Mouse (Mus musculus): ENCODE results near the gene Coq9. TPM values are rescaled to one million over a fixed set of nuclear protein-coding genes. Genes with fewer than 3 reads are reported as not detected.

Coq9 gene
- 41.9 and 42.7 TPM in 2 replicates for polyA plus RNA-seq (2015; fragmentation: Nextera tagmentation; extraction: Ambion mirVana)

DNA sequence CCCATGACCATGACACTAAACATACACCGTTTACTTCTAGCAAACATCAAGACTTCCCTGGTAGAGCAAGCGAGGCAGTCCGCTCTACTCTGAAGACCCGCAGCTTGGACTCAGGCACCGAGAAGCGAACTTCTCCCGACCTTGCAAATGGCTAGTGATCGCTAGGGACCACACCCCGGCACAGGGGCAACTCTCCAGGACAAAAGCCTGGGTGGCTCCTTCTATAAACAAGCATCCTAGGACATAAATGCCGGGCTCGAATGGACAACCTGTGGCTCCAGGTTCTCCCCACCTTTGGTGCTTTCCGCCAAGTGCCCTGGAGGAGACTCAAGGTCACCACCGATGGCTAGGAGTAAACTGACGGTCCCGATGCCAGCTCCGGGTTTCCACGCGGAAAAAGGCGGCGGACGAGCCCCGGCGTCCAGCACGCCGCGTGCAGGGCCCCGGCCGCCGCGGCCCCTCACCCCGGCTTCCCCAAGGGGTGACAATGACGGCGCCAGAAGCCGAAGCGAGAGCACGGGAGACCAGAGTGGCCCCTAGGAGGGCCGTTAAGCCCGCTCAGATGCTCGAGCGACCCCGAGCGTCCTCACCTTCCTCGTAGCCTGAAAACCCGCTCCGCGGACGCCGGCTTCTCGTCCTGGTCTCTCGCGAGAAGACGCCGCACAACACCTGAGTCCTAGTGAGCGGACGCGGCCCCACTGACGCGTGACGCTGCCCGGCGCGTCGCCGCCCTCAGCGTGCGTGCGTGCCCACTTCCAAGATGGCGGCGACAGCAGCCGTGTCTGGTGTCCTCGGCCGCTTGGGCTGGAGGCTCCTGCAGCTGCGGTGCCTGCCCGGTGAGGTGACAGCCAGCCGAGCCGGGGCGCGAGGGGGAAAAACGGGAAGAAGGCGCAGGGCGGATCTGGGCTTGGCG is at the start of gene Coq9, which contains the start of gene Ciapin1:
Coq9 (plus strand) TSS at position 660 of the 913 bp plus-strand sequence.
Ciapin1 (minus strand) TSS at position 697 of the 913 bp plus-strand sequence.

DNA sequence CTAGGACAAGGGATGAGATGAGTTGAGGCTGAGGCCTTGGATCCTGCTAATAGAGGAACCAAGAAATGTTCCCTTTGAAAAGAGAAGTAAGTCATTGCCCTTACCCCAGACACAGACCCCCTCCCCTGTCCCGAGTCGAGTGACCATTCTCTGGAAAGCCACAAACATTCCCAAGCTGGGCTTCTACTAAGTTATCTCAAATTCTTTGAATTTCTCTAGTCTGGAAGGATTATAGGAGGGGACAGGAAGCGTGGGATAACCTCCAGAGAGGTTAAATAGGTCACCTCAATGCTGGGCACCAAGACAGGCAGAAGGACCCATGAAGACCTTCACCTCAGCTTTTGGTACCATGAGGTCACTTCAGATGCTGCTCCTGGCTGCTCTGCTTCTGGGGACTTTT is 28.0 kb upstream of the Coq9 start, which contains the start of gene Ccl17:
Ccl17 (plus strand) TSS at position 301 of the 400 bp plus-strand sequence.

DNA sequence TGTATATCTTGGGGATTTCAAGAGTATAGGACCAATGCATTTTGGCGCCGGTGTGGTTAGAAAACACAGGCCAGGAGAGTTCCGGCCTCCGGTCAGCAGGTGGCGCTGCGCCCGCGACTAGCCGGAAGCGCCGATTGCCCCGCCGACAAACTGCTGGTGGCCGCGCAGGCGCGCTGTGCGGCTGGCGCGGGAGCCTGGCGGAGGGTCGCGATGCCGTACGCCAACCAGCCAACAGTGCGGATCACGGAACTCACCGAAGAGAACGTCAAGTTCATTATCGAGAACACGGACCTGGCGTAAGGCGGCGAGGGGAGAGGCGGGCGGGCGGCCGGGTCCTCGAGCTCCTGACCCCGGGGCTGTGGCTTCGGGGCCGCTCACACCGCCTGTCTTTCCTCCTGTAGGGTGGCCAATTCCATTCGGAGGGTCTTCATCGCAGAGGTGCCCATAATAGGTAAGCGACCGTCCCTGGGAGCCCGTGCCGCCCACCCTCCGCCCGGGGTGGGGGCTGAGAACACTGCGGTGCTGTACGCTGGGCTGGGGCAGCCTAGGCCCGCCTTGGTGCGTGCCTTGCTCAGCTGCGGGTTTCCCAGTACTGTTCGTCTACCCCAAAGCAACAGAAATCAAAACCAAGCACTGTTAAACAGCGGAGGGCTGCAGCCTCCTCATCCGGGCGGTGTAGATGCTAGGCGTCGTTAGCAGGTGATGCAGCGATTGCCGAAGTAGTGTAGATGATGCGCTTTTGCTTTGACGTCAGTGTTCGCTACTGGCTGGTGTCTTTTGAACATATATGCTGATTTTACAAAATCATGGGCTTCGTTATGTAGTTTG is 19.4 kb downstream of the Coq9 start, which contains the start of gene Polr2c:
Polr2c (plus strand) TSS at position 105 of the 828 bp plus-strand sequence.

DNA sequence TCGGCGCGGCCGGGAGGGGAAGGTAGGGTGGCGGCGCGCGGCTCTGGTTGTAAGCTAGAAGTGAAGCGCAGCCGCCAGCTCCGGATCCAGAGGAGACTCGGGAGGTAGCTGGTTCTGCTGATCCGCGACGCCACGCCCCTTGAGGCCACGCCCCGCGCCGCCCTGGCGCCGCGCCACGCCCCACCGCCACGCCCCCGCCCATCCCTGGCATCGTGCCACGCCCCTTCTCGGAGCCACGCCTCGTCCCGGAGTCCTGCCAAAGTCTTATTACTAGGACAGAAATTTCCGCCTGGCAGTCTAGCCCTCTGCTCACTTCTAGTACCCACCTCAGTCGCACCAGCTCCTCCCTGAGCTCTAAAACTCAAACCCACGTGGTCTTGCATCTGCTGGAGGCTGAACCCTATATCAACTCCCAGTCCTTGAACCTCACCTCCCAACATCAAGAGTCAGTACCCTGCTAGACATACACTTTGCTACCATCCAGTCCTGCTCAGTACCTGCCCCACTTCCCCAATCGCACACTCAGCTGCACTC is 38.1 kb downstream of the Coq9 start, which contains the start of gene Dok4:
Dok4 (minus strand) TSS at position 134 of the 534 bp plus-strand sequence.

Other genes starting within 250 kb of the Coq9 start
- gene Rspry1, start 236.4 kb upstream of the Coq9 start, polyA plus RNA-seq (2015; fragmentation: Nextera tagmentation; extraction: Ambion mirVana), result 20.9 and 23.0 TPM in 2 replicates
- gene Fam192a, start 236.3 kb upstream of the Coq9 start, polyA plus RNA-seq (2015; fragmentation: Nextera tagmentation; extraction: Ambion mirVana), result 44.7 and 46.2 TPM in 2 replicates
- gene Arl2bp, start 171.7 kb upstream of the Coq9 start, polyA plus RNA-seq (2015; fragmentation: Nextera tagmentation; extraction: Ambion mirVana), result 63.1 and 63.7 TPM in 2 replicates
- gene Pllp, start 142.0 kb upstream of the Coq9 start, polyA plus RNA-seq (2015; fragmentation: Nextera tagmentation; extraction: Ambion mirVana), result 0.13 and 0.18 TPM in 2 replicates
- 0.28 and 0.57 TPM in 2 replicates for gene Ccl22, start 92.7 kb upstream of the Coq9 start, polyA plus RNA-seq (2015; fragmentation: Nextera tagmentation; extraction: Ambion mirVana)
- gene Cx3cl1, start 66.3 kb upstream of the Coq9 start, polyA plus RNA-seq (2015; fragmentation: Nextera tagmentation; extraction: Ambion mirVana), result 0.55 and 0.69 TPM in 2 replicates
- gene Ccl17, start 27.9 kb upstream of the Coq9 start, polyA plus RNA-seq (2015; fragmentation: Nextera tagmentation; extraction: Ambion mirVana), result 0.74 and 1.0 TPM in 2 replicates
- 72.3 and 74.2 TPM in 2 replicates for gene Ciapin1, start within 50 bp of the Coq9 start, polyA plus RNA-seq (2015; fragmentation: Nextera tagmentation; extraction: Ambion mirVana)
- gene Polr2c, start 19.1 kb downstream of the Coq9 start, polyA plus RNA-seq (2015; fragmentation: Nextera tagmentation; extraction: Ambion mirVana), result 91.9 and 94.6 TPM in 2 replicates
- gene Dok4, start 38.0 kb downstream of the Coq9 start, polyA plus RNA-seq (2015; fragmentation: Nextera tagmentation; extraction: Ambion mirVana), result 7.4 and 9.2 TPM in 2 replicates
- gene Ccdc102a, start 79.8 kb downstream of the Coq9 start, polyA plus RNA-seq (2015; fragmentation: Nextera tagmentation; extraction: Ambion mirVana), result 5.9 and 8.1 TPM in 2 replicates
- gene Adgrg5, start 85.4 kb downstream of the Coq9 start, polyA plus RNA-seq (2015; fragmentation: Nextera tagmentation; extraction: Ambion mirVana), result 0.53 and 0.80 TPM in 2 replicates
- gene Adgrg1, start 136.4 kb downstream of the Coq9 start, polyA plus RNA-seq (2015; fragmentation: Nextera tagmentation; extraction: Ambion mirVana), result 37.9 and 40.2 TPM in 2 replicates
- 12.8 and 17.1 TPM in 2 replicates for gene Adgrg3, start 179.4 kb downstream of the Coq9 start, polyA plus RNA-seq (2015; fragmentation: Nextera tagmentation; extraction: Ambion mirVana)
- 0.35 and 0.65 TPM in 2 replicates for gene Drc7, start 216.8 kb downstream of the Coq9 start, polyA plus RNA-seq (2015; fragmentation: Nextera tagmentation; extraction: Ambion mirVana)
- gene Katnb1, start 242.9 kb downstream of the Coq9 start, polyA plus RNA-seq (2015; fragmentation: Nextera tagmentation; extraction: Ambion mirVana), result 9.8 and 11.8 TPM in 2 replicates